Mouse (Mus musculus): Measurements from ENCODE around the gene Clec11a.

Clec11a gene

GRCm38 (mm10) chr7:44277250-44277622 lies 29.5 kb downstream of the Clec11a start:
- peak; percentile 61 for DNase-seq (ENCODE audit: low read depth)

- no peak for DNase-seq (ENCODE audit: low read depth)
Measured at GRCm38 (mm10) chr7:44276461-44277249, 30.0 kb downstream of the Clec11a start.

- DNase-seq (ENCODE audit: low read depth): no peak
Measured at GRCm38 (mm10) chr7:44275546-44275945, 31.2 kb downstream of the Clec11a start.

GRCm38 (mm10) chr7:44274096-44274495 lies 32.6 kb downstream of the Clec11a start:
- no peak for DNase-seq (ENCODE audit: low read depth)

GRCm38 (mm10) chr7:44273446-44273845 lies 33.3 kb downstream of the Clec11a start:
- no peak for DNase-seq (ENCODE audit: low read depth)

GRCm38 (mm10) chr7:44272546-44272945 lies 34.2 kb downstream of the Clec11a start:
- DNase-seq (ENCODE audit: low read depth): no peak

GRCm38 (mm10) chr7:44271309-44271708 lies 35.4 kb downstream of the Clec11a start:
- DNase-seq (ENCODE audit: low read depth): peak; percentile 36

- DNase-seq (ENCODE audit: low read depth): no peak
Measured at GRCm38 (mm10) chr7:44269397-44269796, 37.3 kb downstream of the Clec11a start.

GRCm38 (mm10) chr7:44268117-44268516 lies 38.6 kb downstream of the Clec11a start:
- DNase-seq (ENCODE audit: low read depth): no peak

GRCm38 (mm10) chr7:44262791-44263643 lies 43.7 kb downstream of the Clec11a start:
- peak; percentile 97 for DNase-seq (ENCODE audit: low read depth)

GRCm38 (mm10) chr7:44261147-44261546 lies 45.6 kb downstream of the Clec11a start, which contains the start of gene Gm15517:
Gm15517 (plus strand) TSS chr7:44261447.
- no peak for DNase-seq (ENCODE audit: low read depth)

GRCm38 (mm10) chr7:44260410-44260809 lies 46.3 kb downstream of the Clec11a start:
- no peak for DNase-seq (ENCODE audit: low read depth)

- DNase-seq (ENCODE audit: low read depth): no peak
Measured at GRCm38 (mm10) chr7:44257278-44257677, 49.4 kb downstream of the Clec11a start, which contains the start of gene Acp4. Acp4 (minus strand) TSS chr7:44257378.

- no peak for DNase-seq (ENCODE audit: low read depth)
Measured at GRCm38 (mm10) chr7:44254930-44255329, 51.8 kb downstream of the Clec11a start.

GRCm38 (mm10) chr7:44253023-44253616 lies 53.6 kb downstream of the Clec11a start:
- no peak for DNase-seq (ENCODE audit: low read depth)

All from induced T-regulatory cell, adult 2 months (primary cell).